Mouse (Mus musculus) layer of hippocampus, adult 11-12 months (tissue): ENCODE results near the gene Olfr1338.

ENCODE experiments used
- DNase-seq: peaks from one replicate; pipeline ENCODE4 v3.0.0; 2022; ENCODE audit warnings: low spot score

Gene Olfr1338

DNA sequence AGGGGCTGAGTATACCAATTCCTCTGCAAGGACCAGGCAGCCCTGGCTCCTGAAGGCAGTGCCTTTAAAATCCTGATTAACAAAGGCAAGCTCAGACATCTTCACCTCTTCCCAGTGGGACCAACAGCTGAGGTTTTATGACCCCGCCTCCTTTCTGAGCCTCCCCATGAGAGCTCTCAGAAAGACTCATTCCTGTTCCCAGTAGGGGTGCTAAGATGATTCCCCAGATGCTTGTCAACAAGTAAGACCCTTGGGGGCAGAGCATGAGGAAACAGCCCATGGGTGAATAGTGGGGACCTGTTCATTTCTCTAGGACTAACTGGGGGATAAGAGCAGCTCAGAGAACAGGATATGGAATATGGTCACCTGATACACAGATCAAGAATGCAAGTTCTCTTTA, at the start of gene Olfr1338:
TSS of gene Olfr1338 (minus strand) at position 101 of the 400 bp plus-strand sequence.
- DNase-seq: no peak

DNA sequence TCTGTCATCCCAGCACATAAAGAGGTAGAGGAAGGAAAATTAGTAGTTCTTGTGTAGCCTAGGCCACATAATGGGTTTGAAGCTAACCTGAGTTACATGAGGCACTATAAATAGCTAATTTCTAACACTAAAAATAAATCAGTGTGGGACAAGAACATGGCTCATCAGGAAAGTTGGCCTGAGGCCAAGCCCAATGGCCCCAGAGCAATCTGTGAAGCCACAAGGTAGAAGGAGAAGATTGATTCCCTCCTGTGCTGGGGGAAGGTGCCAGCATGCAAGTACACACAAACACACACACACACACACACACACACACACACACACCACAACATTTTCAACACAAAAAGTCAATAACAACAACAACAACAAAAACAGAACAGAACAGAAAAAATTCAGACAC, 34.3 kb upstream of the Olfr1338 start:
- peak; percentile 2 for DNase-seq

DNA sequence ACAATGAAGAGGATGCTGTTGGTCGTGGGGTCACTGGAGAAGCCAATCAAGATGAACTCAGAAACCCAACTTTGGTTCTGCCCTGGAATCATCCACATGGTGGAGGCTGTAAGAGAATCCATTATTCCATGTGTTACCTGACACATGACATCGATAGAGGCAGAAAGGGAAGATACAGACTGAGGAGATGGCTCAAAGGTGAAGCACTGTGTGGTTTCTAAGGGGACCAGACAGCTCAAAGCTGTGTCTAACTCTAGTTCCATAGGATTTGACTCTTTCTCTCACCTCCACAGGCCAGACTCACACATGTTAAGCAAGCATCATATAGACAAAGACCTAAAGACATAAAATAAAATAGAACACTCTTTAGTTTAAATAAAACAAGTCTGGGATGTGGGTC, 23.9 kb upstream of the Olfr1338 start, which contains the start of gene Olfr1337:
TSS of gene Olfr1337 (minus strand) at position 101 of the 400 bp plus-strand sequence.
- DNase-seq: no peak

DNA sequence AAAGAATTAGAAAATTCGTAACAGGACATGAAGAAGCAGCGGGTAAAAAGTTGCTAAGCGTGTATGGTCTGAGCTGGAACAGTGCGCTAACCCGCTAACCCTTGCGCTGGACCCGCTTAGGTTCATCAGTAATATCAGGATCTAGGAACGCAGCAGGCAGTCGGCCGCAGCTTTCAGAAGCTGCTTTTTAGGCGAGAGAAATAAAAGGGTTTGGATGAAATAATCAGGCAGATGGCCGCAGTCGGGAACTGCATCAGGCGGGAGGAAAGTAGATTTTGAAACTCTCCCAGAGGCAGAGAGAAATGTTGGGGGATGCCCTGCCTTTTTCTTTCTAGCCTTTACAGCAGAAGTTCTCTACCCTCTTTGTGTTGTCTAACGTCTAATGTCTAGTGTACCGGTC, 16.7 kb downstream of the Olfr1338 start:
- DNase-seq: no peak

DNA sequence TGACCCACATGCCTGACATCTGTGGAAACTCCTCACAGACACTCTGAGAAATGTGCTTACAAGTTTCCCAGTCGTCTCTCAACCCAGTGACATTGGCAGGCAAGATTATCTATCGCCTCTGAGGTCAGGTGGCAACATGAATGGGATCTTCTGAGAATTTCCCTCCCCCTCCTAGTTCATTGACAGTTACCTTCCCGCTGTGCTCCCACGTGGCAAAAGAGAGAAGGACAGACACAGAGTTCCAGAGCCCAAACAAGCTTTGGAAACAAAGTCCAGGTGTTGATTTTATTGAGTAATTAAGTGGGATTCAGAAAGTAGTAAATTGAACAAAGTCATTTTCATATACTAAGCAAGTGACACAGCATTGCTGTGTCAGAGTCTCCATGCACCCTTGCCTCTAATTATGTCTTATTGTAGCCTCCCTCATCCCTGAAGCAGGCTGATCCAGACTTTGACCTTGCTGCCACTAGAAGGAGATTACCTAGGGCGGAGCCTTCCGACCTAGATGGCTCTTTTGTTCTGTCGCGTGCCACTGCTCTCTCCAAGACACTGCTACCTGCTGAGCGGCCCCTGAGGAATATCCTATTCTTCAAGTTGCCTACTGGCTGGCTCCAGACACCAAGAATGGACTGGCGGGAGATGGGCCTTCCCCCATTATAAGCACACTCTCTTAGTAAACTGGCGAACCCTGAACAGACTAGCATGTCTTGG, 17.4 kb downstream of the Olfr1338 start:
- DNase-seq: no peak

DNA sequence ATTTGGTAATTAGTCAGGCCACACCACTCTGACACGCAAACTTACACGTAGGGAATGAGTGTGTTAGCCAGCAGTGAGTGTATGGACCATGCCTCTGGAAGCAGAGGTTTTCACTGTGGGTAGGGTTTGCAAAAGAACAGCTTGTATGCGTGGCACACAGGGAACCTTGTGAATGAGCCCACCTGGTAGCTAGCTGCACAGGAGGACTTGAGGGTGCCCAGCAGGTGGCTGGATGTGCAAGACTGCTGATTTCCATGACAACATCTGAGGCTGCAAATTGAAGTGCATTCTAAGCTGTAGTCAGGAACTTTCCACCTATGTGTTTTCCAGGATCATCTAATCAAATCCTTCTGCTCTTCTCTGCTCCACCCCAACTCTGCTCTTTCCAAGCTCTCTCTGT, 19.0 kb downstream of the Olfr1338 start:
- no peak for DNase-seq

DNA sequence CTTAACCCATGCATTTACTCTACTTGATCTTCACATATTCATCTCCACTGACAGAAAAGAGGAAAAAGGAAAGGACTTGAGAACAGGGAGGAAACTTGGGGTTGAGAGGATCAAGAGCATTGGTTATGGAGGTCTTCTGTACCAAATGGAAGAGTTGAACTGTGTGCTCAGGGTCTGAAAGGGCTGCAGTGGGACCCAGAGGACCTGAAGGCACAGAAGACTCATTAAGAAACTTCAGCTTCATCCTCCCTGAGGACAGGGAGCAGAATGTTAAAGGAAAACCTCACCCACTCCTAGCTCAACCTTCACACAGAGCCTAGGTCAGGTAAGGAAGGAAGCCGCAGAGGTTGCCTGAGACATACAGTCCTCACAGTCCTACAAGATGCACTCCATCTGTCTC, 26.7 kb downstream of the Olfr1338 start, which contains the start of gene Olfr1339:
TSS of gene Olfr1339 (plus strand) at position 301 of the 400 bp plus-strand sequence.
- DNase-seq: no peak

DNA sequence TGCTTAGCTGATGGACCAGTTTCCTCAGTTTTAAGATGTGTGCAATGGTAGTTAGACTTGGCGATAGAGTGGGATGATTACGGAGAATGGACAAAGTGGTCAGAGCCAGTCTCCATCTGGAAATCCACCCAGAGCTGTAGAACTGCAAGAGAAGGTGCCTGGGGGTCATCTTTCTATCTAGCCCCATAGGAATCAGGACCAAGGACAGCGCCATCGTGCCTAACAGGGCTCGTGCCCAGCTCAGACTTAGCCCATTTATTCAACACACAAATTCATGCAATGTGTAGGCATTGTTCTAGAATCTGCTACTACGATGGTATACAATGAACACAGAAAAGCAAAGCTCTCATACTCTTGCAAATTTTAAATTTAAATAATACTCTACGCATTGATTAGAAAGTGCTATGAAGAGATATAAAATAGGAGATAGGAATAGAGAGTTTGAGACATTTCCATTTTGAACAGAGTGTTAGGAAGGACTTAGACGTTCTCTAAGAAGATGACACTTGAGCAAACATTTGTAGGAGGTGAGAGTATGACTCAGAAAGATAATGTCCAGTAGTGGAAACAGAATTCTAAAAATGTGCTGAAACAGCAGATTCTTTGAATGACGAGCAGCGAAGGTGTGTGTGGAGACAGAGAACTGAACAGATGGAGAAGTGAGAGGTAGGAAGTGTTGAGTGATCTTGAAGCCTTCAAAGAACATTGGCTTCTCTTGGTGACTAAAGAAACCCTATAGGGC, 36.6 kb downstream of the Olfr1338 start:
- no peak for DNase-seq

DNA sequence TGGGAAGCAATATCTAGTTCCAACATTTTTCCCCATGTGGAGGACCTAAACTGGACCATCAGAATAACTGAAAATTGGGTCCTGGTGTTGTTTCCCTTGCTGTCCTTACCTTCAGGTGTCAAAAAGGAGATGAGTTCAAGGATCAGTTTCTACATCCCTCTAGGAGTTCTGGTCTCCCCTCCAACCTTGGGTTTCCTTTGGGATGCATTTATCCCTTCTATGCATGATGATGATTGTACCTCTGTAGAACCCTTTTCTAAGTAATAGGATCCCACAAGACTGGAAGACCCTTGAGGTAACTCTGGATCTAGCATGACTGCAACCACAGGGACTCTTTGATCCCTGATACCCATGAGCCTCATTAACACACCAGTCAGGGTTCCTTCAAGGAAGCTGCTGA, 38.7 kb downstream of the Olfr1338 start, which contains the start of gene Olfr1340:
TSS of gene Olfr1340 (plus strand) at position 301 of the 400 bp plus-strand sequence.
- DNase-seq: no peak

DNA sequence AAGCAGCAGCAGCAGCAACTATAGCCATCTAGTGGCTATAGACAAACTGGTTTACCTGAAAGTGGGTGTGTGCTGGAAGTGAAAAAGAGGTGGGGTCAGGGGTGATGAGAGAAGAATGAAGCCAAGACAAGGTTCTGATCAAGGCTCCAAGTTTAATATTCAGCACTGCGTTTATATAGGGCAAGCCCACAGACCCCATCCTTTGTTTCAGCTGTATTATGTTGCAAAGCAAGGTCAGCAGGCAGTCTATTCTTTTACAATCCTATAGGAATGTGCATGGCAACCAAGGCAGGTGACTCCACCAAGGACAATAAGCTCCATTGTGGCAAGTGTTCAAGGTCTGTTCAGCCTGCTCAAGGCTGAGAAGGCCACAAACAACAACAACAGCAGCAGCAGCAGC, 46.9 kb downstream of the Olfr1338 start:
- no peak for DNase-seq

DNA sequence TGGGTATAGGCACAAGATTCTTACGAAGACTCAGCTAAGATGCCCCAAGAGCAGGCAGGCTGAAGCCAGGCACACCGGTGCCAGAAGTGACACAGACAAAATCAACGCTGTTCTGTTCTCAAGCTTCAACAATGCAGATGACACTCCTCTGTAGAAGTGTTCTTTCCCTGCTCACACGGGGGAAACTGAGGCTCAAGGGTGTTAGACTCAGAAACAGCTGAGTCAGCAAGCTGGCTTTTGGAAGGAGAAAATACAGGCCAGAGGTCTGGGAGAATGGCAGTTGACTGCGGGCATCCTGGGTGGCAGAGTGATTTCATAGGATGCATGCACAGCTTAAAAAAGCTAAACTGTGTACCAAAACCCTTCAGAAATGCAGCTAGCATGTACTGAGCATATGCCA, 50.5 kb downstream of the Olfr1338 start:
- no peak for DNase-seq

DNA sequence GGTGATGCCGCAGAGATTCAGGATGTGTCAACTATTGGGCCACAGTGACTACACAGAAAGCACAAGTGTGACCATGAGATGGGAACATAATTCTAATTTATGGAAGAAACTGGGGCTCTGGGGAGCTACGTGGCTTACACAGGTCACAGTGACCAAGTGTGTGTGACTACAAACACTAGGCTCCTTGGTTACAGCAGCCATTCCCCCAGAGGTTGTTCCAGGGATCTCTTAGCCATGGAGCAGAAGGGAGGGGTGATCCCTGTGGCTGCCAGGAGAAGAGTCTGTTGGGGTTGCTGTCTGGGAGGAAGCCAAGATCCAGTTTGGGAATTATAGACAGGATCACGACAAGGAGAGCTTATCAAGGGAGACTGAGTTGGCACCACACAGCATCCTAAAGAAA, 55.3 kb downstream of the Olfr1338 start, which contains the start of gene Olfr1341:
TSS of gene Olfr1341 (plus strand) at position 301 of the 400 bp plus-strand sequence.
- no peak for DNase-seq
